Mouse (Mus musculus): ENCODE data around the gene Arpc4. TPM values are rescaled to one million over a fixed set of nuclear protein-coding genes. Genes with fewer than 3 reads are reported as not detected.

Gene Arpc4
- polyA plus RNA-seq, 1 experiment = 116 TPM

DNA sequence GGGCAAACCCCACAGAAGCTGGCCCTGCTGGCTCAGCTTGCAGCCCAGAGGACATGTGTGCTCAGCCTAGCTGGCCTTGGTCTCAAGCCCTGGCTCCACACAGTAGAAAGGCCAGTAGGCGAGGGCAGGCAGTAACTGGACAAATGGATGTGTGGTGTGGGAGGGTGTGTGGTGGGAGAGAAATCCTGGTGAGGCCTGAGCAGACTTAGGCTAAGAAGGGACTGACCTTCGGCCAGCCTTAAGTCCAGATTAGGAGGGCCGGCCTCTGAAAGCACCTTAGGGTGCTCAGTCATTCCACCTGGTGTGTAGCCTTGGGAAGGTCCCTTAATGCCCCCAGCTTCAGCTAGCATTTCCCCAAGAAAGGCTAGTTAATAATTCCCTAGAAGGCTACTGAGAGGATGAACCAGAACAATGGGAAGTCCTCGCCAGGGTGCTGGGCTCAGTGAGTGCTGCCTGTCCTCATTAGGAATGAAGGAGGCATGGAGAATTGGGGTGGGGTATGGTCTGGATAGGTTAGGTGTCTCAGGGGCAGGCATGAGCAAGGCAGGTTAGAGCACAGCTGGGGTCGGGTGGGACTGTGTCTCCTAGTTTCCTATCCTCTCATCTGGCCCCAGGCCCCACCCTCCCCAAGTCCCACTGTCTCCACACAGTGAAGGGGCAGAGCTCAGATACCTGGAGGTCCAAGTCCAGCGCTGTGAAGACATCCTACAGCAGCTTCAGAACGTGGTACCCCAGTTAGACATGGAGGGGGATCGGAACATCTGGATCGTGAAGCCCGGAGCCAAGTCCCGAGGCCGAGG is 26.9 kb downstream of the Arpc4 start:
- DNase-seq (ENCODE audit: low spot score) = no peak

DNA sequence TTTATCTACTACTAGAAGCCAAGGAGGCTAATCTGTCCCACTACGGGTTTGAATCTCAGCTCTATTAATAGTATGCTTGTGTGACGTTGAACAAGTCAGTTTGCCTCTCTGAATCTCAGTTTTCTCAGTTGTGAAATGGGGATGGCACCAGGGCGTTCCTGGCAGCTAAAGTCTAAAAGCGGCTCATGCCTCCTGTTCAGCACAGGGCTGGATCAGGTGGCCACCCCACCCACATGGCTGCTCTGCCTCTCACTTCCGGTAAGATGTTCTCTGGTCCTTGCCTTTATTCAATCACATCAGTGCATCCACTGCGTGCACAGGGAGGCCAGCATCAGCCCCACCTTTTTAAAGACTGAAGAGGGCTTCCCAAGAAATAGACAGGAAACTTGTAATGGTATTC is 27.6 kb downstream of the Arpc4 start:
- DNase-seq (ENCODE audit: low spot score) = no peak

DNA sequence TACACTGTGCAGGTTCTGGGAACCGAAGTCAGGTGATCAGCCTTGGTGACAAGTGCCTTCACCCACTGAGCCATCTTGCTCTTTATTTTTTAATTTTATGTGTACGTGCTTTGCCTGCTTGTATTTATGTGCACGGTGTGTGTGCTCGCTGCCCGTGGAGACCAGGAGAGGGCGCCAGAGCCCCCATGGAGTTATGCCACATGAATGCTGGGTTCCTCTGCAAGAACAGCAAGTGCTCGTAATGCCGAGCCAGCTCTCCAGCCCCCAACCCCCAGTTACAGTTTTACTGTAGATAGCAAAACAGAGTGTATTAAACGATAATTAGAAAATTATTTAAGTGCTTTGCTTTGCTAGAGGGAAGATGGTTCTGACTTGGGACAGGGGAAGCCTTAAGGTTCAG is 28.8 kb downstream of the Arpc4 start:
- DNase-seq (ENCODE audit: low spot score) = no peak

DNA sequence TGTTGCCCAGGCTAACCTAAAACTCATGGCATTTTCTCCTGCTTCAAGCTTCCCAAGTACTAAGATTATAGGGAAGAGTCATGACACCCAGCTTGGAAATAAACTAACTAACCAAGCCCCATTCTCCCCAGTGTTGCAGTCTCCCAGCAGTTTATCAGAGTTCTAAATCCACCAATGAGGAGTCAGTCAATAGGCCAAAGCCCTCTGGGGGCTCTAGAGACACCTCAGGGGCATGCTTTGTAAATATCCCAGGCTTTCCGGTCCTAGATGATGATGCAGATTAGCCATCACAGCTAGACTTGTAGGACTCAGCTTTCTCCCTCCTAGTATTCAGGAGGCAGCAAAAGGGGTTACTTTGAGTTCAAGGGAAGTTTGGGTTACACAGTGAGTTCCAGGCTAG is 32.1 kb downstream of the Arpc4 start:
- DNase-seq (ENCODE audit: low spot score) = no peak

DNA sequence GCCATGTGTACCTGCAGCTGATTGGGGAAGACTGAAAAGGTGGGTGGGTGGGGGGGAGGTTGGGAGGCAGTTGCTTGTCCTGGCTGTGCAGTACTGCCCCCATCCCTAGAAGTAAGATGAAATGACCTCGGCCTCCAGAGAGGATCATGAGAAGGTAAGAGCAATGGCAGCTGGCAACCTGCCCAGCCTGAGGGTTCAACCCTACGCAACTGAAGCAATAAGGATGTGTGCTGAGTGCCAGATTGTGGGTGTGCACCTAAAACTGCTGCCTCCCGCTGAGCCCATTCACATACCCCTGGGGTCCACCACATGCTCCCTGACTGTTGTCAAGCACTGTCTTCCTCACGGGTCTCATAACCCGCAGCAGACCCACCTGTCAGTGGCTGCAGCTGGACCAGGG is 38.5 kb downstream of the Arpc4 start:
- no peak for DNase-seq (ENCODE audit: low spot score)

DNA sequence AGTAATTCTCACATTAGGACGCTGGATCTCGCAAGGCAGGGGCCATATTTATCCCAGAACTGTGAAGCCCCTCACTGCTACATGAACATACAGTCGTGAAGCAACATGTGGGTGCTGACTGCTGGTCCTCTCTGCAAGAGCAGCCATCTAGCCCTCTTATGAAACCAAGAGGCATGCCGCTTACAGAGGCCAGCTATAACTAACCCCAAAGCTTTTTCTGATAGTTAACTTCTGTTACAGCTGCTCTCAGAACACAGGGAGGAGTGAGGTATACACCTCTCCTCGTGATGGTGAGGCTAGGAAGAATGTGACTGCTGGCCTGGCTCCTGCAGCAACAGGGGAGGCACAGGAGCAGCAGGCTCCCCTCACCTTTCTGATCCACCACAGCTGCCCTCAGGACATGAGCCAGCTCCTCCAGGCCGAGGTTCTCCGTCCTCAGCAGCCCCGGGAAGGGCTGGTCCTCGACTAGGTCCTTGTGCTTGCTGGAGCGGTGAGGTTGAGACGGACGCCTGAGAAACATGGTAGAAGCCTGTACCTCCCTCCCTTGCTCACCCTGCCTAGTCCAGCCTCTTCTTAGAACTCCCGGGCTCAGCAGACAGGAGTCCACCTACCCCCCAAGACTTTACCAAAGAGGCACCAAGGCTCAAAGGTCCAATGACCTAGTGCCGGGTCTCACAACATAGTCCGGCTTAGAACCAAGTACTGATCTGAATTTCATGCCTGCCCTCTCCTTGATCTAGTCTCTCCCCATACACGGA is 40.7 kb downstream of the Arpc4 start:
- no peak for DNase-seq (ENCODE audit: low spot score)

DNA sequence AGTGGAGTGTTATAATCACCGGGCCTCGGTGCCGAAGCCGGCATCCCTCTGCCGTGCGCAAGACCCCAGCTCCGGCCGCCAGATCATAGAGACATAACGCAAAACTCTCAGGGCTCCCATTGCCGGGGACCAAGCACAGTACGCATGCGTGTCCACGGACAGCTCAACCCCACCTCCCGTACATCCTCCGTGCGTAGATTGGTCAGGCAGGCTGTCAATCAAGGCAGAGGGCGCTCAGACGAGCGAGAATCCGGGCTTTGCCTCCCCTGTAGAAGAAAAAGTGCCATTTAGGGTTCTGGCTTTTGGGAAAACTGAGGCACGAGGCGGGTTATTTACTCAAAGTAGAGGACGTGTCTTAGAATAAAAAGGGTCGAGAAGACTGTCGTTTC is 41.3 kb downstream of the Arpc4 start, which contains the start of gene Rpusd3:
TSS of gene Rpusd3 (minus strand) at position 142 of the 389 bp plus-strand sequence.
- DNase-seq (ENCODE audit: low spot score) = peak; percentile 99

DNA sequence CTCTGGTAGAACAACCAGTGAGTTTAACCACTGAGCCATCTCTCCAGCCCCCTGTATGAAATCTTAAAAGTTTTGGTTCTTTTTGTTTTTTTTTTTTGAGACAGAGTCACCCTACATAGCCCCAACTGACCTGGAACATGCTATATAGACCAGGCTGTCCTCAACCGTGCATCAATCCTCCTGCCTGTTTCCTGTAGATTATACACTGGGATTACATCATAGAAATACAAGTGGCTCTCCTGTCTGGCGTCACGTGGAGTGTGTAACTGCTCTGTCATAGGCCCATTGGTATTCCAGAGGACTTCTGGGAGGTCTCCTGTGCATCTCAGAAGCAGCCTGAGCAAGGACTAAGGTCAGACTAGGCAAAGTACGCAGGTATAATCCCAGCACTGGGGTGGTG is 45.1 kb downstream of the Arpc4 start:
- no peak for DNase-seq (ENCODE audit: low spot score)

DNA sequence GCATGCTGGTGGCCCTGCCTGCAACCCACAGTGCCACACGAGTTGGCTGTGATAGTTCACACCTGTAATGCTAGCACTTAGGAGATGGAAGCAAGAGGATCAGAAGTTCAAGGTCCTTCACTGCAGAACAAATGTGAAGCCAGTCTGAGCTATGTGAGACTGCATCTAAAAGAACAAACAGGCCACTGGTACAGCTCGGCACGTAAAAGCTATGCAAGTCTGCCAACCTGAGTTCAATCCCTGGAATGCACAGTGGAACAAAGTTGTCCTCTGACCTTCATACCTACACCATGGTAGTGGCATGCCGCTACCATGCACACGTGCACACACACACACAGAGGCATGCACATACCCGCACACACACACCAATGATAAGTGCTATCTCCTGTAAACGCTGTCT is 46.3 kb downstream of the Arpc4 start:
- DNase-seq (ENCODE audit: low spot score) = no peak

DNA sequence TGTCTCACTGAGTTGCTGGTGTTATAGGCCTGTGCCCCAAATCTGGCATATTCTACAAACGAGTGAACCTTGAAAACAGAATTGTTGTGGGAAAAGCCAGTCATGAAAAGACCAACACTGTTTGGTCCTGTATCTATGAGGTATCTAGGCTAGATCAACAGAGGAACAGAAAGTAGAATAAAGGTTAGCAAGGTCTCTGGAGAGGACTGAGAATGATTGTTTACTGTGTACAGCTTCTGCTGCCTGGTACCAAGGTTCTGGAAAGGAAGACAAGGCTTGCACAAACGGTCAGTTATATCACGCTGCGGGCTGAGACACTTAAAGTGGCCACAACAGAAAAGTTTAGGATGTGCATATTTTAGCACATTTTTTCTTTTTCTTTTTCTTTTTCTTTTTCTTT is 48.8 kb downstream of the Arpc4 start:
- DNase-seq (ENCODE audit: low spot score) = no peak

DNA sequence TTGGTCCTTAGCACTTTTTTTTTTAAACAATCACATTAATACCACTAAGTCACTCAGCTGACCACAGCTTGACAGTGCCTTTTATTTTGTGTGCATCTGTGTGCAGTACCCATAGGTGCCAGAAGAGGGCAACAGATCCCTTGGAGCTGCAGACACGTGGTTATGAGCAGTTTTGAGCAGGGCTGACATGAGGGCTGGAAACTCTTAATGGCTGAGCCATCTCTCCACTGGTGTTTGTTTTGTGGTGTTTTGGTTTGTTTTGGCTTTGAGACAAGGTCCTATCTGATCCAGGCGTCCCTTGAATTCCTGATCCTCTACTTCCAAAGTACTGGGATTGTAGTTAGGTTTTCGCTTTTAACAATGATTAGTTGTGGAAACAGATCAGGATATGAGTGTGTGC is 49.5 kb downstream of the Arpc4 start:
- DNase-seq (ENCODE audit: low spot score) = no peak

DNA sequence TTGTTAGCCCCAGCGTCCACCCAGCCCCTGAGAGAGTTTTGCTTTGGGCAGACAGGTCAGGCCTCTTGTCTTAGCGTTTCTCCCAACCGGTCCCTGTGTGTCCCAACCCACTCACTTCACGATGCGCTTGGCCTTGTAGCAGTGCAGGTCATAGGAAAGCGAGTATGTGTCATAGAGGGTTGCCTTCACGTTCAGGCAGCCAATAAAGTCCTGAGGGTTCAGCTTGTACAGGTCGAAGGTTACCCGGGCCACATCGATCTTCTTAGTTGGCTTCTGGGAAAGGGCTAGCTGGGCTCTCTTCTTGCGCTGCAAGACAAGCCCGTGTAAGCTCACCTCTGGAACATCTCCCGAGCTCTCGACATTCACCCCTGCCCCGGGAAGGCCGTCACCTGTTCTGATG is 50.1 kb downstream of the Arpc4 start:
- DNase-seq (ENCODE audit: low spot score) = no peak

DNA sequence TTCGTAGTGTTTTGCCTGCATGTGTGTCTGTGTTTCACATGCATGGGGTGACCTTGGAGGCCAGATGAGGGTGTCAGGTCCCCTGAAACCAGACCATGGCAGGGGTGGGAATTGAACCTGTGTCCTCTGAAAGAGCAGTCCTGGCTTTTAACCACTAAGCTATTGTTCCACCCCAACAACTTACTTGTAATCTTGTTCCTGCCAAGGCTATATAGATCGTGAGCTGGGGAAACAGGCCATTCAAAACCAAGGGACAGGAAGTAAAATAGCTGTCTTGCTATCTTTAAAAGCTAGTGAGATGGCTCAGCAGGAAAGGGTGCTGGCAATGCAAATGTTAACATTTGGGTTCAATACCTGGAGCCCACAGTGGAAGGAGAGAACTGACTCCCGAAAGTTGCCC is 52.0 kb downstream of the Arpc4 start:
- no peak for DNase-seq (ENCODE audit: low spot score)

DNA sequence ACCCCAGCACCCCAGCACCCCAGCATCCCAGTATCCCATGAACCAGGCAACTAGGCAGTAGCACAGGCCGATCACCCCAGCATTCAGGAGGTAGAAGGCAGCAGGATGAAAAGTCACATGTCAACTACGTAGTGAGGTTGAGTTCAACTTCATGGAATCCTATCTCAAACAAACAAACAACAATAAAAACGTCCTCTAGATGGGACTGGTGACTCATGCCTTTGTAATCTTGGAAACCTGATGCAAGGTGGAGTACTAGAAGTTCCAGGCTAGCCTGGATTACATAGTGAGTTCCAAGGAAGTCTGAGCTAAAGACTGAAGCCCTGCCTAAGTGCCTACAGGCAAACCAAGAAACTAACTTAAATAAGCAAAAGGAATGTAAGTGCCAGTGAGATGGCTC is 52.9 kb downstream of the Arpc4 start:
- no peak for DNase-seq (ENCODE audit: low spot score)

DNA sequence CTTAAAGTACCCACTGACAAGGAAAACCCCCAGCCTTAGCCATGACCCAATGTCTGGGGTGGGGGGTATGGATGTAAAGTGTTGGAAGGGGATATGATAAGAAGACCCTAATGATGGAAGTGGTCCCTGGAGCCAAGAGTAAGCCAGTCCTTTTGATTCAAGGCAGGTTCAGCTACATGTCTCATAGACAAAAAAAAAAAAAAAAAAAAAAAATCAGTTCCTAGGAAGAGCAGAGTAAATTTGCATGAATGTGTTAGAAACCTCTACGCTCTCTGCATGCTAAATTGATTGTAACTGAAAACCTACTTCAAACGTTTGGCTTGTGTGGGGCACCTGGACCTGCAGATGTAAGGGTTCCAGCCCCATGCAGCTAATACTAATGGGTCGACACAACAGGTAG is 53.9 kb downstream of the Arpc4 start:
- no peak for DNase-seq (ENCODE audit: low spot score)

DNA sequence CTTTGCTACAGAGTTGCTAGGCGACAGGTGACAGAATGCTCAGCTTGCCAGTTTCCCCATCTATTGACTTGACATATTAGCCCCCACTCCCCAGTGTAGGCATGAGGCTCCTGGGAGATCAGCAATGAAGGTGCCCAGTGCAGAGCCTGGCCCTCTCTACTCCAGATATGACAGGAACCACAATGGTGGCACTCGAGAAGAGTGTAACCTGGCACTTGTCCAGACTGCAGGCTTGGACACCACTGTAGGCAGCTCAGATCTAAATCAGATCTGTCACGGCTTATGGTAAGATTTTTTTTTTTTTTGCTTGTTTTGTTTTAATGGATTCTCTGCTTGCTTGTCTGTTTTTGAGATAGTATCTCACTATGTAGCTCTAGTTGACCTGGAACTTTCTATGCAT is 55.7 kb downstream of the Arpc4 start:
- no peak for DNase-seq (ENCODE audit: low spot score)

DNA sequence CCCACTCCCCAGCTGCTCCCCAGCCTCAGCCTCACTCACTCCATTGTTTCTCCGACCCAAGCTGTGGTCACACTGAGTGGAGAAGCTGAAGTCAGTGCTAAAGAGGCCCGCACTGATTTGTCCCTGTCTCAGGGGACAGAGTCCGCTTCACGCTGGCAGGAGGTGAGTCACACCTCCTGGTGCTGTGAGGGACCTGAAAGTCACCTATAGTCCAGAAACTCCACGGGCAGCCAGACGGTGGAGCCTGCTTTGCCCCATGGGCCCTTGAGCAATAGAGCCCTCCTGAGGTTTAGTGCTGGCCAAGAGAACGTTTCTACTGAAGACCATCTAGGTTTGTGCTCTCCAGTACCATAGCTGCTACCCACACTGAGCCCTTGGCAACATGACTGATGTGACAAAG is 56.8 kb downstream of the Arpc4 start:
- no peak for DNase-seq (ENCODE audit: low spot score)

DNA sequence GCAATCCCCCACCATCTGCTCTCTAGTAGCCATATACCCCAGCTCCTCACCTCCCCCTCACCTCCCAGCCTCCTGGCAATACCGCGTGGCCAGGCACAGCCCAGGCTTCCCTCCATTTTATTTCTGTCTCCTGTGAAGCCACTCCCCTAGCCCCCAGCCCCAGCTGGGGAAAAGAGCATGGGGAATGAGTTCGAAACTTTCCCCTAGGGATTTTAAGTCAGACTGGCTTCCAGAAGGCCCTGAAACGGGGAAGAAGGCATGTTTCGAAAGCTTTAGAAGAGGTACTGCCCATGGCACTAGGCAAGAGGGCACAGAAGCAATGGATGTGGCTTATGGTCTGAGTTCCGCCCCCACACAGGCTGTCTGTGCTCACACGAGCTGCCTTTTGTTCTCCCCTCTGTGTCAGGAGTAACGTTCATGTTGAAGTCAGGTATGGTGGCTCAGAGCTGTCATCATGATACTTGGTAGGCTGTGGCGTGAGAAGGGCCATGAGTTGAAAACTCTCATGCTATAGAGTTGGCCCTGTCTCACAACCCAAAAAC is 57.8 kb downstream of the Arpc4 start, which contains the start of gene Cidec:
TSS of gene Cidec (minus strand) at position 97 of the 542 bp plus-strand sequence.
- DNase-seq (ENCODE audit: low spot score) = no peak

DNA sequence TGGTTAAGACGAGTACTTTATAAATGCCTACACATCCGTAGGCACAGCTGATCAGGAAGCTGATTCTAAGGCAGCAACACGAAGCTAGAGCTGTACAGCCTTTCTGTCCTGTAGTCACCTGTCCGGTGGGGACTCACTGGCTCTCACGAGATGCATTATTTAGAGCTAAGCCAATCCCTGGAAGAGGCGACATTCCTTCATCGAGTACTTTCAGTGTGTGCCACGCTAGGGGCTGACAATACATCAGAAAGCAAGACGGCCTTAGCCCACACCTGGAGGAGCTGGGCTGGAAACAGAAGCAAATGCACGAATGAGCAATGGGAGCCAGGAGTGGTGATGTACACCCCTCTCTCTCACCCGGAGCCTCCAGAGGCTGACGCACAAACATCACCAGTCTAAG is 59.2 kb downstream of the Arpc4 start:
- no peak for DNase-seq (ENCODE audit: low spot score)

DNA sequence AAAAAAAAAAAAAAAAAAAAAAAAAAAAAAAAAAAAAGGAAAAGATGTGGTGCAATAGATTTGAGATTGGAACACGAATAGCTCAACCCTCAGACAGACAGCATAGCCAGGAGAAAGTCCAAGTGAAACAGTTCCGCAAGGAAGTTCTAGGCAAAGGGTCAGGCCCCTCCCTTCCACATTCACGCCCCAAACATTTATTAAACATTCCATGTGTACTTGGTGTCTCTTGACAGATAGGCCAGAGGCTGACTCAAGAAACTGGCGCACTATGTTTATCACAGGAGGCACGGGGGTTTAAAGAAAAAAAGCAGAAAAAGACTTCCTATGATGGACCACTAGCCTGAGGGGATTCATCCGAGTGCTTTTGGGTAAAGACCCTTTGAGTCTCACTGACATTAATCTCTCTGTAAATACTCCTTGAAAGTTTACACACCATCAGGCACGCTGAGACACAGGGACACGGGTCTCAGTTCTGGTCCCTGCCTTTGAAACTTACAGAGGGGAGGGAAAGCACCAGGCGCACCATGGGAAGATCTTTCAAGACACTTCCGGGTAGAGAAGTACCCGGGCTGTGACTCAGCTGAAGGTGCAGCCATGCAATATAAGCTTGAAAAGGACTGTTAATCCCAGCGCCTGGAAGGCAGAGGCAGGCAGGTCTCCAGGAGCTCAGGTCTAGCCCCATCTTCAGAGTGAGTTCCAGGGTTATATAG is 61.0 kb downstream of the Arpc4 start:
- no peak for DNase-seq (ENCODE audit: low spot score)
